Mouse (Mus musculus) kidney, embryonic 14.5 days (tissue): ENCODE measurements around the gene Gm35549. TPM values are rescaled to one million over a fixed set of nuclear protein-coding genes. Genes with fewer than 3 reads are reported as not detected.

Experiments used
- ATAC-seq: fragments of 200-750 bp; cut with Nextera tagmentation; 2 replicates; pipeline ENCODE4 v1.8.0; 2017; ENCODE audit warnings: moderate number of reproducible peaks, mild to moderate bottlenecking, moderate TSS enrichment, moderate library complexity; ENCODE audit not compliant: low FRiP score, low TSS enrichment
- H3K27ac ChIP-seq: fragments of 300-500 bp; sonication (generic); 2 replicates; pipeline ENCODE4 v1.5.1; 2014; ENCODE audit warnings: low read depth, mild to moderate bottlenecking, low read length, moderate library complexity, mixed read lengths
- H3K27me3 ChIP-seq: fragments of 300-500 bp; sonication (generic); 2 replicates; pipeline ENCODE4 v1.6.1; 2014; ENCODE audit warnings: mild to moderate bottlenecking, low read length; ENCODE audit not compliant: control insufficient read depth, insufficient read depth
- H3K36me3 ChIP-seq: fragments of 300-500 bp; sonication (generic); 2 replicates; pipeline ENCODE4 v1.6.1; 2014; ENCODE audit warnings: low read length, mixed read lengths; ENCODE audit not compliant: control insufficient read depth, insufficient read depth
- H3K4me1 ChIP-seq: fragments of 300-500 bp; sonication (generic); 2 replicates; pipeline ENCODE4 v1.6.1; 2014; ENCODE audit warnings: low read length, mixed read lengths; ENCODE audit not compliant: control insufficient read depth, insufficient read depth
- H3K4me2 ChIP-seq: fragments of 300-500 bp; sonication (generic); replicated peaks from 2 replicates; pipeline ENCODE4 v1.6.1; 2014; ENCODE audit warnings: low read depth, mild to moderate bottlenecking, low read length
- H3K4me3 ChIP-seq: fragments of 300-500 bp; sonication (generic); 2 replicates; pipeline ENCODE4 v1.5.1; 2014; ENCODE audit warnings: mild to moderate bottlenecking, low read length
- H3K9ac ChIP-seq: fragments of 300-500 bp; sonication (generic); 2 replicates; pipeline ENCODE4 v1.6.1; 2014; ENCODE audit warnings: low read depth, mild to moderate bottlenecking, low read length, moderate library complexity
- H3K9me3 ChIP-seq: fragments of 300-500 bp; sonication (generic); 2 replicates; pipeline ENCODE4 v1.6.1; 2016; ENCODE audit warnings: low read length; ENCODE audit not compliant: control insufficient read depth
- WGBS: fragments of 180-500 bp; shearing (Covaris S2); extraction: QIAGEN DNeasy Blood & Tissue Kit; methylation state at CpG from one replicate; pipeline ENCODE4 v1.1.7; 2014; 5-methylcytosine and 5-hydroxymethylcytosine counted together
- polyA plus RNA-seq: library from polyadenylated mRNA; unstranded; fragments of >200 nt; fragmentation: Nextera tagmentation; extraction: Ambion mirVana; gene quantifications from 2 replicates; pipeline ENCODE4 v1.2.1, GENCODE M21; 2014

The Gm35549 gene
- polyA plus RNA-seq, 1 experiment from 2014 or later = 0.37 TPM

- 82% methylated on average over 3 of the region's 3 CpGs for WGBS
- H3K27me3 ChIP-seq = no peaks in the 10 kb centered on the region
- peaks cover 14% of the 10 kb centered on the region; the same call in 1 of the 2 replicates for H3K36me3 ChIP-seq
- no peak overlapping the region for H3K4me2 ChIP-seq
- H3K4me1 ChIP-seq = no peaks in the 10 kb centered on the region
- H3K9ac ChIP-seq = no peak overlapping the region
- H3K9me3 ChIP-seq = peaks cover 8% of the 10 kb centered on the region; the same call in 1 of the 2 replicates
- ATAC-seq = no peak
- no peak overlapping the region for H3K27ac ChIP-seq
- H3K4me3 ChIP-seq = no peak overlapping the region
Observed at GRCm38 (mm10) chr9:122845621-122846020, 1.8 kb upstream of the Gm35549 start.

- Histone ChIP-seq H3K9ac (0 out of 2 replicates have a peak overlapping the region, but pooled peaks have one; percentile 18), H3K27me3 (no peaks in the 10 kb centered on the region), H3K36me3 (no peaks in the 10 kb centered on the region), H3K4me1 (0 out of 2 replicates have a peak, but pooled peaks cover 3% of the 10 kb centered on the region), H3K27ac (no peak overlapping the region), H3K4me3 (no peak overlapping the region), H3K4me2 (no peak overlapping the region; the same call in 1 of the 2 replicates), H3K9me3 (no peaks in the 10 kb centered on the region)
- ATAC-seq = 0 out of 2 replicates have a peak, but pooled peaks have one; percentile 60
- WGBS = 23% methylated on average over 16 of the region's 16 CpGs
Observed at GRCm38 (mm10) chr9:122837680-122838079, 6.2 kb downstream of the Gm35549 start.

GRCm38 (mm10) chr9:122837216-122837615 is 6.6 kb downstream of the Gm35549 start:
- Histone ChIP-seq H3K9ac (no peak overlapping the region), H3K4me3 (no peak overlapping the region), H3K36me3 (no peaks in the 10 kb centered on the region), H3K4me1 (0 out of 2 replicates have a peak, but pooled peaks cover 3% of the 10 kb centered on the region), H3K27ac (no peak overlapping the region), H3K9me3 (no peaks in the 10 kb centered on the region), H3K27me3 (no peaks in the 10 kb centered on the region), H3K4me2 (no peak overlapping the region)
- 87% methylated on average over 4 of the region's 4 CpGs for WGBS
- ATAC-seq = no peak

- H3K36me3 ChIP-seq = no peaks in the 10 kb centered on the region
- H3K9ac ChIP-seq = no peak overlapping the region
- H3K4me2 ChIP-seq = no peak overlapping the region
- H3K4me1 ChIP-seq = 0 out of 2 replicates have a peak, but pooled peaks cover 3% of the 10 kb centered on the region
- H3K9me3 ChIP-seq = no peaks in the 10 kb centered on the region
- WGBS = 66% methylated on average over 6 of the region's 6 CpGs
- H3K27ac ChIP-seq = no peak overlapping the region
- H3K4me3 ChIP-seq = no peak overlapping the region
- no peaks in the 10 kb centered on the region for H3K27me3 ChIP-seq
- no peak for ATAC-seq
Observed at GRCm38 (mm10) chr9:122836790-122837189, 7.0 kb downstream of the Gm35549 start.

GRCm38 (mm10) chr9:122836126-122836525 is 7.7 kb downstream of the Gm35549 start:
- Histone ChIP-seq H3K4me1 (0 out of 2 replicates have a peak, but pooled peaks cover 3% of the 10 kb centered on the region), H3K4me2 (no peak overlapping the region), H3K36me3 (no peaks in the 10 kb centered on the region), H3K9ac (no peak overlapping the region), H3K27ac (no peak overlapping the region), H3K27me3 (no peaks in the 10 kb centered on the region), H3K9me3 (no peaks in the 10 kb centered on the region), H3K4me3 (no peak overlapping the region)
- ATAC-seq = no peak
- 76% methylated on average over 9 of the region's 9 CpGs for WGBS

- no peak for ATAC-seq
- H3K9ac ChIP-seq = no peak overlapping the region
- H3K4me1 ChIP-seq = no peaks in the 10 kb centered on the region
- no peak overlapping the region for H3K4me3 ChIP-seq
- H3K4me2 ChIP-seq = no peak overlapping the region
- H3K36me3 ChIP-seq = peaks cover 5% of the 10 kb centered on the region; the same call in 1 of the 2 replicates
- no peaks in the 10 kb centered on the region for H3K27me3 ChIP-seq
- H3K9me3 ChIP-seq = no peaks in the 10 kb centered on the region
- no peak overlapping the region for H3K27ac ChIP-seq
- WGBS = 79% methylated on average over 4 of the region's 4 CpGs
Observed at GRCm38 (mm10) chr9:122829826-122830380, 13.9 kb downstream of the Gm35549 start.

- H3K4me3 ChIP-seq = no peak overlapping the region
- no peak overlapping the region for H3K27ac ChIP-seq
- no peak overlapping the region for H3K9ac ChIP-seq
- no peak for ATAC-seq
- WGBS = 91% methylated on average over 4 of the region's 4 CpGs
- H3K4me2 ChIP-seq = no peak overlapping the region
- H3K9me3 ChIP-seq = no peaks in the 10 kb centered on the region
- no peaks in the 10 kb centered on the region for H3K27me3 ChIP-seq
- peaks cover 12% of the 10 kb centered on the region for H3K36me3 ChIP-seq
- H3K4me1 ChIP-seq = no peaks in the 10 kb centered on the region
Observed at GRCm38 (mm10) chr9:122826743-122827142, 17.1 kb downstream of the Gm35549 start.

GRCm38 (mm10) chr9:122823374-122824017 is 20.3 kb downstream of the Gm35549 start:
- no peak overlapping the region for H3K4me2 ChIP-seq
- H3K27me3 ChIP-seq = no peaks in the 10 kb centered on the region
- no peaks in the 10 kb centered on the region for H3K4me1 ChIP-seq
- WGBS = 88% methylated on average over 5 of the region's 5 CpGs
- no peak overlapping the region for H3K27ac ChIP-seq
- H3K4me3 ChIP-seq = no peak overlapping the region
- H3K9me3 ChIP-seq = no peaks in the 10 kb centered on the region
- H3K36me3 ChIP-seq = peaks cover 15% of the 10 kb centered on the region
- no peak overlapping the region for H3K9ac ChIP-seq
- no peak for ATAC-seq

- 80% methylated on average over 4 of the region's 4 CpGs for WGBS
- Histone ChIP-seq H3K9me3 (no peaks in the 10 kb centered on the region), H3K27me3 (no peaks in the 10 kb centered on the region), H3K36me3 (peaks cover 3% of the 10 kb centered on the region; the same call in 1 of the 2 replicates), H3K9ac (no peak overlapping the region), H3K27ac (no peak overlapping the region), H3K4me2 (no peak overlapping the region), H3K4me1 (no peaks in the 10 kb centered on the region), H3K4me3 (no peak overlapping the region)
- no peak for ATAC-seq
Observed at GRCm38 (mm10) chr9:122815239-122815851, 28.5 kb downstream of the Gm35549 start.
